Mouse (Mus musculus) CH12F3 (cell line): ENCODE data around the gene Abhd14b.
"Not testable (repeated sequence)": the region's sequence is repeated elsewhere in the genome, so short reads cannot be mapped to it uniquely, and the experiment has no call there.

Source experiments
- in situ Hi-C: fragments of 300-500 bp; cut with MboI; formaldehyde crosslinking; loops from 2 replicates; pipeline ENCODE4 v1.14.3; 2020; ENCODE audit warnings: low sequenced_read_pairs

Gene Abhd14b

GRCm38 (mm10) chr9:106475663-106476001 is 28.4 kb downstream of the Abhd14b start, which contains the start of gene Rrp9:
Gene Rrp9, plus strand, starts transcription at chr9:106475963.
- in situ Hi-C loops, result no loop called here

GRCm38 (mm10) chr9:106476002-106476923 is 29.0 kb downstream of the Abhd14b start:
- in situ Hi-C loops, result no loop called here

GRCm38 (mm10) chr9:106476924-106477484 is 29.7 kb downstream of the Abhd14b start, which contains the start of gene Parp3:
Gene Parp3, minus strand, starts transcription at chr9:106476949.
- in situ Hi-C loops, result no loop called here

GRCm38 (mm10) chr9:106477649-106478048 is 30.4 kb downstream of the Abhd14b start:
- in situ Hi-C loops, result no loop called here

- in situ Hi-C loops, result no loop called here
These were observed 30.8 kb downstream of the Abhd14b start for GRCm38 (mm10) chr9:106478101-106478500.

- in situ Hi-C loops, result no loop called here
These were observed 33.3 kb downstream of the Abhd14b start for GRCm38 (mm10) chr9:106480541-106480940.

- in situ Hi-C loops, result no loop called here
These were observed 33.8 kb downstream of the Abhd14b start for GRCm38 (mm10) chr9:106481075-106481474.

GRCm38 (mm10) chr9:106481676-106482075 is 34.4 kb downstream of the Abhd14b start:
- in situ Hi-C loops, result no loop called here

GRCm38 (mm10) chr9:106482578-106483115 is 35.4 kb downstream of the Abhd14b start:
- in situ Hi-C loops, result no loop called here

GRCm38 (mm10) chr9:106483136-106483535 is 35.9 kb downstream of the Abhd14b start:
- in situ Hi-C loops, result no loop called here

- in situ Hi-C loops, result no loop called here
These were observed 36.3 kb downstream of the Abhd14b start for GRCm38 (mm10) chr9:106483606-106484005.

GRCm38 (mm10) chr9:106485076-106485475 is 37.8 kb downstream of the Abhd14b start:
- in situ Hi-C loops, result no loop called here

- in situ Hi-C loops, result not testable (repeated sequence)
These were observed 40.3 kb downstream of the Abhd14b start for GRCm38 (mm10) chr9:106487602-106488001.

GRCm38 (mm10) chr9:106499667-106500066 is 52.4 kb downstream of the Abhd14b start, which contains the start of gene Iqcf1:
Gene Iqcf1, plus strand, starts transcription at chr9:106499967.
- in situ Hi-C loops, result no loop called here

- in situ Hi-C loops, result no loop called here
These were observed 54.6 kb downstream of the Abhd14b start for GRCm38 (mm10) chr9:106501846-106502245.
